In genomic region chr7:19782645-19783044, GRCm38 (mm10) we compare ENCODE assay signal across 9 mouse cellular contexts. TPM values are rescaled to one million over a fixed set of nuclear protein-coding genes. Genes with fewer than 3 reads are reported as not detected.
DNase-seq lines count a peak whose midpoint lies in the region; ATAC-seq and TF ChIP-seq lines count a peak whose summit lies in the region.
"Had no signal": no experiment of that assay in that cellular context is flagged by ENCODE, and none has a peak within 500 bp of the region (broad histone marks: within the 10 kb centered on the region; RNA-seq: fewer than 3 reads in every experiment).

No protein-coding gene starts in this region.

- TF ChIP-seq CTCF in left cerebral cortex, adult 2 months (IDR thresholded peaks at IDR 0.05), result peak; percentile 45

- H3K27ac ChIP-seq in left cerebral cortex, adult 2 months, result no peak overlapping the region
- H3K27ac ChIP-seq in ES-E14 (ENCODE audit: insufficient read depth, low read depth, low read length, poor library complexity, severe bottlenecking), result no peak overlapping the region

- peak; percentile 45 for DNase-seq in embryo, embryonic 10 days (ENCODE audit: low spot score)
- no peak for DNase-seq in embryo, embryonic 9.5 days (ENCODE audit: extremely low spot score)
- DNase-seq in left cerebral cortex, adult 2 months (ENCODE audit: extremely low spot score in 1 of 2, low spot score in 2 of 2), result no peak
- DNase-seq in left cerebral cortex, postnatal 4 days, result no peak
- DNase-seq in ES-E14 (ENCODE audit: low read depth, low spot score), result peak; percentile 88
- peak; percentile 60 for DNase-seq in kidney, postnatal 14 days
- no peak for DNase-seq in layer of hippocampus, postnatal 25 days (ENCODE audit: extremely low spot score in 1 of 2, low spot score in 1 of 2)
- DNase-seq: layer of hippocampus, adult 9-11 months had no signal

- in situ Hi-C loops in ES-E14 (cut with MboI; ENCODE audit: low sequenced_read_pairs in 2 of 2, unreplicated experiment in 2 of 2), result no loop called here

- peaks cover 0 to 4% of the 10 kb centered on the region in 2 experiments; a peak in 2 of 4 replicates for H3K4me1 ChIP-seq in ES-E14 (ENCODE audit: control insufficient read depth in 2 of 2, insufficient read depth in 2 of 2, low read length in 2 of 2, poor library complexity in 1 of 2)

- no peaks in the 10 kb centered on the region for H3K9me3 ChIP-seq in ES-E14 (ENCODE audit: control insufficient read depth, insufficient read depth, low read depth, low read length)

- H3K4me3 ChIP-seq in left cerebral cortex, adult 2 months, result no peak overlapping the region
- no peak overlapping the region for H3K4me3 ChIP-seq in ES-E14 (ENCODE audit: insufficient read depth in 1 of 2, low read depth in 1 of 2, low read length in 2 of 2, poor library complexity in 1 of 2, severe bottlenecking in 1 of 2)

- no peaks in the 10 kb centered on the region for H3K36me3 ChIP-seq in ES-E14 (ENCODE audit: control insufficient read depth, insufficient read depth, low read length, poor library complexity, severe bottlenecking)

- intact Hi-C loops in left cerebral cortex, adult 2 months (cut with DNase I), result no loop called here
- intact Hi-C loops in left cerebral cortex, postnatal 4 days (cut with DNase I), result no loop called here

- H3K9ac ChIP-seq in ES-E14 (ENCODE audit: insufficient read depth, low read depth, low read length, poor library complexity, severe bottlenecking), result no peak overlapping the region

- ATAC-seq in cerebellum, adult (ENCODE audit: insufficient number of reproducible peaks, low FRiP score, low TSS enrichment), result no peak

TF ChIP-seq in ES-E14, 5 proteins besides CTCF, POLR2A, EP300 and RAD21:
- peak; percentile 42; the same call in 1 of the 2 replicates for TF ChIP-seq ZC3H11A (IDR thresholded peaks at IDR 0.05; ENCODE audit: borderline replicate concordance, low read depth, low read length)
- no peak for TF ChIP-seq MAFK (IDR thresholded peaks at IDR 0.05; ENCODE audit: insufficient read depth, low read depth, low read length)

RNA-seq across cellular contexts. Expression of gene Bcam, which starts 11.8 kb away (rescaled TPM):
- 10 to 100 TPM; 12.2 to 15.1 TPM for total RNA-seq in left cerebral cortex, adult 2 months (2021)
- total RNA-seq in left cerebral cortex, postnatal 4 days (2021), result 1 to 10 TPM; 6.8 to 7.4 TPM
- total RNA-seq in ES-E14 (2012; rRNA removed), result 167 and 309 TPM in 2 replicates
- 10 to 100 TPM in 1 of 2 experiments, 1 to 10 TPM in 1; 8.7 to 11.4 TPM for total RNA-seq in layer of hippocampus, postnatal 25 days (2021)

RNA-seq across cellular contexts. Expression of gene Cblc, which starts 14.0 kb away (rescaled TPM):
- not detected for total RNA-seq in left cerebral cortex, adult 2 months (2021)
- total RNA-seq in left cerebral cortex, postnatal 4 days (2021), result under 1 TPM in 1 of 2 experiments, not detected in 1; 0.93 TPM
- total RNA-seq in ES-E14 (2012; rRNA removed), result 3.5 and 6.6 TPM in 2 replicates
- total RNA-seq in layer of hippocampus, postnatal 25 days (2021), result not detected

RNA-seq across cellular contexts. Expression of gene Nectin2, which starts 32.4 kb away (rescaled TPM):
- total RNA-seq in left cerebral cortex, adult 2 months (2021), result 1 to 10 TPM; 7.9 to 8.2 TPM
- total RNA-seq in left cerebral cortex, postnatal 4 days (2021), result 10 to 100 TPM; 35.7 to 36.4 TPM
- 241 and 392 TPM in 2 replicates for total RNA-seq in ES-E14 (2012; rRNA removed)
- total RNA-seq in layer of hippocampus, postnatal 25 days (2021), result 1 to 10 TPM; 7.9 to 9.1 TPM

RNA-seq across cellular contexts. Expression of gene Bcl3, which starts 39.9 kb away (rescaled TPM):
- under 1 TPM; 0.56 to 0.77 TPM for total RNA-seq in left cerebral cortex, adult 2 months (2021)
- 1 to 10 TPM in 1 of 2 experiments, under 1 TPM in 1; 0.76 to 1.3 TPM for total RNA-seq in left cerebral cortex, postnatal 4 days (2021)
- 14.3 and 28.8 TPM in 2 replicates for total RNA-seq in ES-E14 (2012; rRNA removed)
- total RNA-seq in layer of hippocampus, postnatal 25 days (2021), result under 1 TPM; 0.49 to 0.61 TPM

Comparison
In these comparisons a context has a peak if more than half of its experiments do, and no peak if none do; other contexts are left out.
1. DNase-seq: peak in embryo, embryonic 10 days (single experiment), ES-E14 (single experiment) and kidney, postnatal 14 days (single experiment); none in embryo, embryonic 9.5 days (single experiment), left cerebral cortex, adult 2 months (0 of 2), left cerebral cortex, postnatal 4 days (single experiment) and layer of hippocampus, postnatal 25 days (0 of 2).
2. RNA of gene Bcam, which starts 11.8 kb away (total RNA-seq): 167 to 309 TPM in ES-E14; 12.2 to 15.1 TPM in left cerebral cortex, adult 2 months, 8.7 to 11.4 TPM in layer of hippocampus, postnatal 25 days and 6.8 to 7.4 TPM in left cerebral cortex, postnatal 4 days; every median in the first group is over 10 times any median in the second.